Mouse (Mus musculus): Measurements from ENCODE around the gene Iah1. TPM values are rescaled to one million over a fixed set of nuclear protein-coding genes. Genes with fewer than 3 reads are reported as not detected.

Gene Iah1
- total and polyA plus RNA-seq, 2 experiments from 2014 or later = 27.9 to 28.4 TPM

GRCm38 (mm10) chr12:21337171-21337570 is 21.0 kb downstream of the Iah1 start:
- H3K9me3 ChIP-seq (ENCODE audit: low read length) = no peaks in the 10 kb centered on the region
- H3K36me3 ChIP-seq (ENCODE audit: insufficient read depth) = peaks cover 32% of the 10 kb centered on the region
- DNase-seq (no peak), ATAC-seq (no peak)
- no peak for TF ChIP-seq CTCF (IDR thresholded peaks at IDR 0.05; ENCODE audit: low read depth)
- no peaks in the 10 kb centered on the region for H3K4me1 ChIP-seq (ENCODE audit: insufficient read depth)
- no peak overlapping the region for H3K4me2 ChIP-seq (ENCODE audit: low read depth)
- WGBS = 95% methylated on average over 5 of the region's 5 CpGs
- H3K27ac ChIP-seq (ENCODE audit: low read depth, low read length) = no peak overlapping the region
- H3K4me3 ChIP-seq (ENCODE audit: low read depth, low read length) = no peak overlapping the region
- H3K27me3 ChIP-seq (ENCODE audit: insufficient read depth, low read length) = no peaks in the 10 kb centered on the region
- H3K9ac ChIP-seq = no peak overlapping the region

- H3K4me1 ChIP-seq (ENCODE audit: insufficient read depth) = no peaks in the 10 kb centered on the region
- no peak overlapping the region for H3K4me2 ChIP-seq (ENCODE audit: low read depth)
- no peaks in the 10 kb centered on the region for H3K9me3 ChIP-seq (ENCODE audit: low read length)
- TF ChIP-seq CTCF (IDR thresholded peaks at IDR 0.05; ENCODE audit: low read depth) = no peak
- no peak overlapping the region for H3K27ac ChIP-seq (ENCODE audit: low read depth, low read length)
- H3K36me3 ChIP-seq (ENCODE audit: insufficient read depth) = peaks cover 10% of the 10 kb centered on the region
- H3K4me3 ChIP-seq (ENCODE audit: low read depth, low read length) = no peak overlapping the region
- 92% methylated on average over 5 of the region's 5 CpGs for WGBS
- no peaks in the 10 kb centered on the region for H3K27me3 ChIP-seq (ENCODE audit: insufficient read depth, low read length)
- DNase-seq = no peak
- no peak overlapping the region for H3K9ac ChIP-seq
- ATAC-seq = no peak
Observed at GRCm38 (mm10) chr12:21340674-21341073, 24.5 kb downstream of the Iah1 start.

GRCm38 (mm10) chr12:21346972-21347371 is 30.8 kb downstream of the Iah1 start:
- TF ChIP-seq CTCF (IDR thresholded peaks at IDR 0.05; ENCODE audit: low read depth) = no peak
- no peaks in the 10 kb centered on the region for H3K9me3 ChIP-seq (ENCODE audit: low read length)
- H3K4me1 ChIP-seq (ENCODE audit: insufficient read depth) = no peaks in the 10 kb centered on the region
- no peak overlapping the region for H3K4me2 ChIP-seq (ENCODE audit: low read depth)
- no peak for ATAC-seq
- no peaks in the 10 kb centered on the region for H3K27me3 ChIP-seq (ENCODE audit: insufficient read depth, low read length)
- H3K36me3 ChIP-seq (ENCODE audit: insufficient read depth) = peaks cover 12% of the 10 kb centered on the region
- H3K4me3 ChIP-seq (ENCODE audit: low read depth, low read length) = no peak overlapping the region
- WGBS = 78% methylated on average over 7 of the region's 7 CpGs
- no peak for DNase-seq
- no peak overlapping the region for H3K27ac ChIP-seq (ENCODE audit: low read depth, low read length)
- H3K9ac ChIP-seq = no peak overlapping the region

- Histone ChIP-seq H3K9ac (no peak overlapping the region), H3K27ac (ENCODE audit: low read depth, low read length) (no peak overlapping the region), H3K27me3 (ENCODE audit: insufficient read depth, low read length) (no peaks in the 10 kb centered on the region), H3K4me1 (ENCODE audit: insufficient read depth) (no peaks in the 10 kb centered on the region), H3K9me3 (ENCODE audit: low read length) (no peaks in the 10 kb centered on the region), H3K36me3 (ENCODE audit: insufficient read depth) (peaks cover 24% of the 10 kb centered on the region), H3K4me2 (ENCODE audit: low read depth) (no peak overlapping the region), H3K4me3 (ENCODE audit: low read depth, low read length) (no peak overlapping the region)
- DNase-seq = no peak
- no peak for ATAC-seq
- 14% methylated on average over 7 of the region's 7 CpGs for WGBS
- no peak for TF ChIP-seq CTCF (IDR thresholded peaks at IDR 0.05; ENCODE audit: low read depth)
Observed at GRCm38 (mm10) chr12:21350113-21350876, 34.1 kb downstream of the Iah1 start.

GRCm38 (mm10) chr12:21353681-21354080 is 37.5 kb downstream of the Iah1 start:
- DNase-seq (no peak), ATAC-seq (no peak)
- Histone ChIP-seq H3K4me3 (ENCODE audit: low read depth, low read length) (no peak overlapping the region), H3K27ac (ENCODE audit: low read depth, low read length) (no peak overlapping the region), H3K4me1 (ENCODE audit: insufficient read depth) (no peaks in the 10 kb centered on the region), H3K27me3 (ENCODE audit: insufficient read depth, low read length) (no peaks in the 10 kb centered on the region), H3K9ac (no peak overlapping the region), H3K9me3 (ENCODE audit: low read length) (no peaks in the 10 kb centered on the region), H3K4me2 (ENCODE audit: low read depth) (no peak overlapping the region), H3K36me3 (ENCODE audit: insufficient read depth) (peaks cover 20% of the 10 kb centered on the region)
- 86% methylated on average over 8 of the region's 8 CpGs for WGBS
- no peak for TF ChIP-seq CTCF (IDR thresholded peaks at IDR 0.05; ENCODE audit: low read depth)

GRCm38 (mm10) chr12:21362686-21363085 is 46.5 kb downstream of the Iah1 start:
- Histone ChIP-seq H3K27ac (ENCODE audit: low read depth, low read length) (no peak overlapping the region), H3K4me3 (ENCODE audit: low read depth, low read length) (no peak overlapping the region), H3K4me2 (ENCODE audit: low read depth) (no peak overlapping the region), H3K4me1 (ENCODE audit: insufficient read depth) (no peaks in the 10 kb centered on the region), H3K9me3 (ENCODE audit: low read length) (no peaks in the 10 kb centered on the region), H3K27me3 (ENCODE audit: insufficient read depth, low read length) (no peaks in the 10 kb centered on the region), H3K9ac (no peak overlapping the region), H3K36me3 (ENCODE audit: insufficient read depth) (no peaks in the 10 kb centered on the region)
- no peak for TF ChIP-seq CTCF (IDR thresholded peaks at IDR 0.05; ENCODE audit: low read depth)
- no peak for DNase-seq
- ATAC-seq = no peak
- 83% methylated on average over 2 of the region's 2 CpGs for WGBS

- no peak overlapping the region for H3K4me2 ChIP-seq (ENCODE audit: low read depth)
- no peak for ATAC-seq
- H3K9ac ChIP-seq = no peak overlapping the region
- no peak for TF ChIP-seq CTCF (IDR thresholded peaks at IDR 0.05; ENCODE audit: low read depth)
- no peak overlapping the region for H3K27ac ChIP-seq (ENCODE audit: low read depth, low read length)
- DNase-seq = no peak
- no peaks in the 10 kb centered on the region for H3K9me3 ChIP-seq (ENCODE audit: low read length)
- no peak overlapping the region for H3K4me3 ChIP-seq (ENCODE audit: low read depth, low read length)
- no peaks in the 10 kb centered on the region for H3K36me3 ChIP-seq (ENCODE audit: insufficient read depth)
- H3K27me3 ChIP-seq (ENCODE audit: insufficient read depth, low read length) = no peaks in the 10 kb centered on the region
- 94% methylated on average over 3 of the region's 3 CpGs for WGBS
- H3K4me1 ChIP-seq (ENCODE audit: insufficient read depth) = no peaks in the 10 kb centered on the region
Observed at GRCm38 (mm10) chr12:21363195-21363594, 47.0 kb downstream of the Iah1 start.

Measured in forebrain, postnatal 0 days (tissue).